8 mouse cellular contexts compared by ENCODE assay signal in the genomic region with DNA sequence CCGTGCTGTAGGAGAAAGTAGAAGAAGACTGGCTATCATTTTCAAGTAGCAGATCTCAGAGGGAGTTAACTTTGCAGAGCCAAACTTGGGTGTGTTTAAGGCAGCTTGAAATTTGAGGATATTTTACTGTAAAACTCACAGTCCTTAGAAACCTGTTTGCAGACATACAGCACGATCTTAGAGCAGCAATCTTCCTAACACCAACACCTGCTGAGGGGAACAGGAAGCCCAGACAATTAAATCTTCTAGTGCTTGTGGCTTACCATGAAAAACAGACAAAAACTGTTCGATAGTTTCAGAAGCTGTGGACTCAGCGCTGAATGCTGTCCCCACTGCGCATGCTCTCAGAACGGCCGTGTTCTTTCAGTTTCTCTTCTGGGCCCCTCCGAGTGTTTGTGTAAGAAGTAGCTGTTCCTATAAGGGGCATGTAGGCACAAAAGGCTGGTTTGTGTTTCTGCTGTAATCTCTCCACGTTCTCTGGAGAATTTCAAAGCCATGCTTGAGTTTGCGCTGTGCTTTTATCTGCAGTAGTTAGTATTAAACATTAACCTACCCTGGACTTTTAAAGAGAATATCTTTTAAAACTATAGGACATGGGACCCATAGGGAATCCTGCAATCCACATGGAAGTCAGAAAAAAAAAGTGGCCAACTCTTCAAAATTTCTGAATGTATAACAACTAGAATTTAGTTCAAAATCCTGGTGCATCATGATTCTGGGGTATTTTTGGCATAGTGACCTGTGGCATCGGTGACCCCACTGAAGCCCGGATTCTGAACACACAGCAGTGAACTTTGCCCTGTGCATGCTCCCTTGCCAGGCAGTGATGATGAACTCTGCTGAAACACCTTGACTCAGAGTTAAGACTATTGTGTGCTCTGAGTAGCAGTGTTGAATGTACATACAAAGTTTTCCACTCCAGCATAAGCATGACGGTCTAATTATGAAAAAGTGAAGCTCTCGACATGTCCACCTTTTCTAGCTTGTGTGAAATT.
DNase-seq lines count a peak whose midpoint lies in the region; ATAC-seq and TF ChIP-seq lines count a peak whose summit lies in the region.

No protein-coding gene starts in this region.

- H3K9ac ChIP-seq in liver, embryonic 14.5 days (replicated peaks), result peak overlapping the region; percentile 16; the same call in 1 of the 2 replicates

- no peaks in the 10 kb centered on the region for H3K36me3 ChIP-seq in liver, embryonic 14.5 days (replicated peaks; ENCODE audit: control insufficient read depth, insufficient read depth, low read depth)
- H3K36me3 ChIP-seq in spleen, adult 2 months (ENCODE audit: control insufficient read depth, insufficient read depth, low read length), result no peaks in the 10 kb centered on the region

- H3K9me3 ChIP-seq in liver, embryonic 14.5 days (ENCODE audit: control insufficient read depth, low read length), result no peaks in the 10 kb centered on the region

- H3K27ac ChIP-seq in liver, embryonic 14.5 days, result no peak overlapping the region; the same call in 1 of the 2 replicates
- peak overlapping the region; percentile 63 for H3K27ac ChIP-seq in spleen, adult 2 months (ENCODE audit: insufficient read depth, low read length)

- H3K4me3 ChIP-seq in liver, embryonic 14.5 days (ENCODE audit: insufficient read depth in 1 of 2, low read depth in 2 of 2, low read length in 2 of 2), result peak overlapping the region; percentile 20 to 30; a peak in 2 of 4 replicates
- peak overlapping the region; percentile 27 for H3K4me3 ChIP-seq in spleen, adult 2 months (ENCODE audit: extremely low read depth, insufficient read depth, insufficient read length)

- H3K27me3 ChIP-seq in liver, embryonic 14.5 days (ENCODE audit: control insufficient read depth, insufficient read depth, low read length), result no peaks in the 10 kb centered on the region
- no peaks in the 10 kb centered on the region for H3K27me3 ChIP-seq in spleen, adult 2 months (ENCODE audit: control insufficient read depth, insufficient read depth, low read length)

- TF ChIP-seq EP300 in liver, embryonic 14.5 days (IDR thresholded peaks at IDR 0.05; ENCODE audit: low read depth), result no peak

- no peak; the same call in 1 of the 2 replicates for TF ChIP-seq POLR2A in spleen, adult 2 months (IDR thresholded peaks at IDR 0.05; ENCODE audit: low read depth, low read length)

- DNase-seq in urinary bladder, postnatal 25 days (ENCODE audit: low spot score), result peak; percentile 34
- DNase-seq in urinary bladder, postnatal 4 days (ENCODE audit: low spot score in 2 of 2), result no peak
- peak; percentile 28 to 35 (median 35) for DNase-seq in liver, embryonic 14.5 days (ENCODE audit: low read depth in 3 of 3, low spot score in 3 of 3)
- DNase-seq in spleen, adult 2 months (ENCODE audit: low read depth in 1 of 2, low spot score in 2 of 2), result peak; percentile 60 to 79
- DNase-seq in left cerebral cortex, postnatal 25 days (ENCODE audit: low spot score in 2 of 2), result no peak
- no peak for DNase-seq in frontal cortex, postnatal 10 days (ENCODE audit: low spot score in 2 of 2)
- DNase-seq in retina, embryonic 14.5 days (ENCODE audit: low spot score), result no peak

- H3K4me1 ChIP-seq in liver, embryonic 14.5 days (replicated peaks; ENCODE audit: control insufficient read depth in 2 of 2, insufficient read depth in 2 of 2, low read length in 1 of 2), result peaks cover 0 to 4% of the 10 kb centered on the region in 2 experiments; a peak in 1 of 4 replicates
- H3K4me1 ChIP-seq in spleen, adult 2 months (ENCODE audit: control insufficient read depth, insufficient read depth, insufficient read length), result peaks cover 2% of the 10 kb centered on the region

- WGBS in liver, embryonic 14.5 days (ENCODE audit: insufficient replicate concordance), result 46% methylated on average over 14 of the region's 14 CpGs
- 33% methylated on average over 14 of the region's 14 CpGs for WGBS in spleen, adult 2 months

- no peak for TF ChIP-seq CTCF in liver, embryonic 14.5 days (IDR thresholded peaks at IDR 0.05; ENCODE audit: low read depth)
- TF ChIP-seq CTCF in spleen, adult 2 months (IDR thresholded peaks at IDR 0.05; ENCODE audit: extremely low read depth, insufficient read depth, insufficient read length, insufficient replicate concordance), result no peak

- peak; percentile 94 to 100 for ATAC-seq in hematopoietic stem cell, adult 5-6 weeks (replicated peaks in 1 of 2; ENCODE audit: insufficient read depth in 1 of 2, low FRiP score in 2 of 2, low TSS enrichment in 1 of 2, low read depth in 1 of 2, poor library complexity in 2 of 2, severe bottlenecking in 2 of 2)
- ATAC-seq in liver, embryonic 14.5 days (ENCODE audit: insufficient read depth), result peak; percentile 62; the same call in 1 of the 2 replicates

- intact Hi-C loops in left cerebral cortex, postnatal 25 days (cut with DNase I), result no loop called here

- peak overlapping the region; percentile 48 for H3K4me2 ChIP-seq in liver, embryonic 14.5 days (ENCODE audit: low read depth)

Comparison
In these comparisons a context has a peak if more than half of its experiments do, and no peak if none do; other contexts are left out.
1. DNase-seq: peak in urinary bladder, postnatal 25 days (single experiment), liver, embryonic 14.5 days (3 of 3) and spleen, adult 2 months (2 of 2); none in urinary bladder, postnatal 4 days (0 of 2), left cerebral cortex, postnatal 25 days (0 of 2), frontal cortex, postnatal 10 days (0 of 2) and retina, embryonic 14.5 days (single experiment).